Mouse (Mus musculus): ENCODE results near the gene Atg13.

DNA sequence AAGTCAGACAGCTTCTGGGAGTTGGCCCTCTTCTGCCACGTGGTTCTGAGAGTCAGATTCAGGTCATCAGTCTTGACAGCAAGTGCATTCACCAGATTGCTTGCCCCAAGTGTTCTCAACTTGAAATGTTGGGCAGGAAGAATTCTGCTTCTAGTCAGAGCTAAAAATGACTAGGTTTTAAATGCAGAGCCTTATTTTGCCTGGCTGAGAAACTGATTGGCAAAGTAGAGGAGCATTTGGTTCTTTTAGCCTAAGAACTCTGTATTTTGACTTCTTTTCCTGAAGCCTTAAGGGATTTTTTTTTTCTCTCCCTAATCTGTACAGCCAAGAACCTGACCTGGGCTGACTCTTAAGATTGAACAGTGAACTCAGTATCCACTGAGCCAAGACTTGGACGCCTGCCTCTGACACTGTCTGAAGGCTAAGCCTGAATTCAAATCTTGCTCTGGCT, 39.5 kb upstream of the Atg13 start:
- TF ChIP-seq POLR2A (IDR thresholded peaks at IDR 0.05; ENCODE audit: extremely low read depth, insufficient read depth, low read length) = no peak
- TF ChIP-seq CTCF (IDR thresholded peaks at IDR 0.05; ENCODE audit: low read depth, low read length) = no peak

Measured in liver, adult 2 months (tissue).